Mouse (Mus musculus): ENCODE measurements at regions not wholly inside any gene's neighbourhood (a gene's known extent, or its start where the extent isn't known, plus 50 kb on each side); places are given as distances from the start of the nearest gene placed in this dataset.

DNA sequence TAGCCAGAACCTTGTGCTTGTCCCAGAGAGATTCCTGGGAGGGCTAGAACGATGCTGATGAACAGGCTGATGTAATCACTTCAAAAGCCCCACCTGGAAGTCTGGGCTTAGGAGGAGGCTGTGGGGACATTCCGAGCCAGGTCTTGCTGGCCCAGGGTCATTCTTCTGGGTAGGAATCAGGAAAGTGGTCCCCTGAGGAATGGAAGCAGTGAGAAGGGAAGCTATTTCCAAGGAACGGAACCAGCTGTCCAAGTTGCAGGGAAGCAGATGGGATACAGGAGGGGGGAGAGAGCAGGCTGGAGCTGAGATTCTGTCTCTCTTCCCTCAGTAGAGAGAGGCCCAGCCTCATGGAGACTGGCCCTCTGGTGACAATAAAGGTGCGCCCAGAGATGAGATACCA is 243.9 kb downstream of the Tcf7l2 start:
- no peak for ATAC-seq (replicated peaks; ENCODE audit: low FRiP score, low TSS enrichment, poor library complexity, severe bottlenecking)

DNA sequence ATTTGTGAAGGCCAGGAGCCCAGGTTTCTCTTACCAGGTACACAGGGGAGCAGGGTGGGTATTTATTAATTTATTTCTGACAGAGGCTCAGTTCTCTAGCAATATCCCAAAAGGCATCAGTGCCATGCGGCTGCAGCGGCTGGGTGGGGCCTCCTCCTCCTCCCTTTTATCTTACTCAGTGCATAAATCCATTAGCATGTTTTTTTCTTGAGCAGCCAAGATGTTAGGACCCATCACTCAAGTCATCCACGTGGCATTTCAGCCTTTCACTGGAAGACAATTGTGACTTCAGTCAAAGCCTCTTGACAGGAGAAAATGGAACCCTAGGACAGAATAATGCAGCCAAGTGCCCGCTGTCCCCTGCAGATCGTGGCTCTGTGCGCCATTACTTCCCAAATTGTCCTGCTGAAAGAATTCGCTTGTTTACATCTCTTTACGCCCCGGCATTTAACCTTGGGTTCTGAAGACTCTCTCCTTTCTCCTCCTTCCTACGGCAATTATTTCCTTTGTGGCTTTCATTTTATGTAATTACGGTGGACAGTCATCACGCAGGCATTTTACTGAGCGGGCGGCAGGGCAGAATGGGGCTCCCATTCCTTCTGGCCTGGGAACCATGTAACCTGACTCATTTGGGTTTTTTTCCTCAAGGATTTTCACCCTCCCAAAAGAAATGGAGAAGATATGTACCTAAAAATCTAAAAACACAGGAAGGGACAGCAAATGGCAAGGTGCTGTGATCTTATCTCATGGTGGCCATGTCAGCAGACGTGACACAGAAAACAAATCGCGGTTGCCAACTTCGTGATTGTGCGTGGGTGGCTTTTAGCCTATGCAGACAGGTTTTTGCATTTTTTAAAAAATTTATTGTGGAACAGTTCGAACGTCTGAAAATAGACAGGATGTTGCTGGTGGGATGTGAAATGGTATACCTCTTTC is 250.4 kb downstream of the Tcf7l2 start:
- ATAC-seq (replicated peaks; ENCODE audit: low FRiP score, low TSS enrichment, poor library complexity, severe bottlenecking), result no peak

DNA sequence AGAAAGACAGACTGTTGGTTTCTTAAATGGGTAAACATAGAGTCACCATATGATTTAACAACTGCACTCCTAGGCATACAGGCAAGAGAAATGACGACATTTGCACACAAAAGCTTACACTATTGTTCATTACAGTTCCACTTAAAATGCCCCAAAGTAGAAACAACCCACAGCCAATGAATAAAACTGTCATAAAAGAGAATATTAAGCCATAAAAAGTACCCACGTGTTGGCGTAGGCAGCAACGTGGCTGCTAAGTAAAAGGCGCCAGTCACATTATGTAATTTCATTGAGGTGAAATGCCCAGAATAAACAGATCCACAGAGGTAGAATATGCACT is 251.1 kb downstream of the Tcf7l2 start:
- no peak for ATAC-seq (replicated peaks; ENCODE audit: low FRiP score, low TSS enrichment, poor library complexity, severe bottlenecking)

- ATAC-seq (replicated peaks; ENCODE audit: low FRiP score, low TSS enrichment, poor library complexity, severe bottlenecking), result no peak
Measured at GRCm38 (mm10) chr19:55995721-55996120, 254.1 kb downstream of the Tcf7l2 start.

GRCm38 (mm10) chr19:55998454-55999180 is 257.0 kb downstream of the Tcf7l2 start:
- no peak for ATAC-seq (replicated peaks; ENCODE audit: low FRiP score, low TSS enrichment, poor library complexity, severe bottlenecking)

DNA sequence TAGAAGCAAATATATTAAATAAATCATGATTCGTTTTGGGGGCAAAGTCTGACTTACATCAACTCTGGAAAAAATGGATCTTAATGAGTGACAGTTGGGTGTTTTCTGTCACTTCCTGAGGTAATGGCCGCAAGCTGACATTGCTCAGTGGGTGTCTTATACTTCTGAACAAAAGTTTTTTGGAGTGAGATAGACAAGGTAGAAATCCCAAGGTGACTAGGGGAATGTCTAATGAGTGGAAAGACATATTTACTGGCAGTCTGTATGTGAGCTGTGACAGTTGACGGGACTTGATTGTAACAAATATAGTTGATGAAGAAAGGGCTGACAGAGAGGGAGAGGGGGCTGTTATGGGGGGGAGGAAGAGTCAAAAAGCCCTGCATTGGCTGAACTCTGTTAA is 257.8 kb downstream of the Tcf7l2 start:
- ATAC-seq (replicated peaks; ENCODE audit: low FRiP score, low TSS enrichment, poor library complexity, severe bottlenecking), result no peak

GRCm38 (mm10) chr19:56001428-56001827 is 259.8 kb downstream of the Tcf7l2 start:
- ATAC-seq (replicated peaks; ENCODE audit: low FRiP score, low TSS enrichment, poor library complexity, severe bottlenecking), result no peak

GRCm38 (mm10) chr19:56005886-56006285 is 264.3 kb downstream of the Tcf7l2 start:
- no peak for ATAC-seq (replicated peaks; ENCODE audit: low FRiP score, low TSS enrichment, poor library complexity, severe bottlenecking)

DNA sequence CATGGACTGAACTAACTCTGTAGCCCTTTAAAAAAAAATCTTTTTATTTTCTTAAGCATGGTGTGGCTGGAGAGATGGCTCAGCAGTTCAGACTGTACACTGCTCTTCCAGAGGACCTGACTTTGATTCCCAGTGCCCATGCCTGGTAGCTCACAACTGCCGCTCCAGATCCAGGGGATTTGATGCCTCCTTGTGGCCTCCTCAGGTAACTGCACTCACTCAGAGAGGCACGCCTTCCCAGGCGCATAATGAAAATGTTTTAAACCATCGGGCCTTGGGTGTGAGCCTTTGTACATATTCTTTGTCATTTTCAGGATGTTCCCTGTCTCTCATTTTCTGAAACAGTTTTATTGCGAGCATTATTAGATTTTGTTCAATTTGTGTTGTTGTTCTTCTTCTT is 265.8 kb downstream of the Tcf7l2 start:
- ATAC-seq (replicated peaks; ENCODE audit: low FRiP score, low TSS enrichment, poor library complexity, severe bottlenecking), result no peak

- ATAC-seq (replicated peaks; ENCODE audit: low FRiP score, low TSS enrichment, poor library complexity, severe bottlenecking), result no peak
Measured at GRCm38 (mm10) chr19:56010766-56011165, 269.1 kb downstream of the Tcf7l2 start.

DNA sequence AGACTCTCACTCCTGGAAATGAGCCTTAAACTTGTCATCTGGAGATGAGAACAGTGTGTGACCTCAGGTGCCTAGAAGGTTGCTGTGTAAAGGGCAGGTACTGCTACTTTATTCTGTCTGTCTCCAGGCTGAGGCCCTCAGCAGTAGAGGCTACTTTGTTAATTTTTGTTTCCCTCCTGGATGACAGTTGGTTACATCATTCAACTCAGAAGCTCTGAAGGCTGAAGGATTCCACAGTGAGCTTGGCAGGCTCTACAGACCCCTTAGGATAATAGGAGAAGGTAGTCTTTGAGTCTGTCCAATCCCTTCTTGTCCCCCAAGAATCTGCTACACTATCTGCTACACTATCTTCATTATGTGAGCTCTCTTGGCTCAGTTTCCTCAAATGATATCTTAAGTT is 269.7 kb downstream of the Tcf7l2 start:
- ATAC-seq (replicated peaks; ENCODE audit: low FRiP score, low TSS enrichment, poor library complexity, severe bottlenecking), result no peak

DNA sequence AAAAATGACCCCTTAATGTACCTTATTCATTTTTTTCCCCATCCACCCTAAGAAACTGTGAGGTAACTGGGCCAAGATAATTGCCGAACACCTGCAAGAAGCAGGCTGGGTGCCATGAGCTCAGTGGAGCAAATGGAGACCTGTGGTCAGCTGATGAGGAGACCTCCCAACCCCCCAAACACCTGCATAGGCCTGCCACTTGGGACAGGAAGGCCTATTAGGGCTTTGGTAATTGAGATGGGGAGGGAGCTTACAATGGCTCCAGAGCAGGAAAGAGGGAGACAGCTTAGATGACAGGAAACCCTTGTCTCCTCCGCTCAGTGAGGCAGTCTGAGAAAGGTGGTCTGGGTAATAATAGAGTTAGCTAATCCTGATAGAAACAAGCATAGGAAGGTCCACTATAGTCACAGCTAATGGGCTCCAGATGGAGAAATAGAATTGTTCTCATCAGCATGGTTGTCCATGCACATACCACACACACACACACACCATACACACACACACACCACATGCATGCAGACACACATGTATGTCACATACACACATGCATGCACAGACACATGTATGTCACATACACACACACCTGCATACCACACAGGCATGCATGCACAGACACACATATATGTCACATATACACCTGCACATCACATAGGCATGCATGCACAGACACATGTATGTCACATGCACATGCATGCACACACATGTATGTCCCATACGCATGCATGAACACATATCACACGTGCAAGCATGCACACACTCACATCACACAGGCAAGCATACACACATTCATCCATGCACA is 270.2 kb upstream of the Habp2 start:
- ATAC-seq (replicated peaks; ENCODE audit: low FRiP score, low TSS enrichment, poor library complexity, severe bottlenecking), result no peak

GRCm38 (mm10) chr19:56017524-56017923 is 269.4 kb upstream of the Habp2 start:
- no peak for ATAC-seq (replicated peaks; ENCODE audit: low FRiP score, low TSS enrichment, poor library complexity, severe bottlenecking)

- ATAC-seq (replicated peaks; ENCODE audit: low FRiP score, low TSS enrichment, poor library complexity, severe bottlenecking), result no peak
Measured at GRCm38 (mm10) chr19:56019143-56019542, 267.8 kb upstream of the Habp2 start.

GRCm38 (mm10) chr19:56022348-56022747 is 264.6 kb upstream of the Habp2 start:
- ATAC-seq (replicated peaks; ENCODE audit: low FRiP score, low TSS enrichment, poor library complexity, severe bottlenecking), result peak; percentile 52; the same call in 1 of the 2 replicates

- ATAC-seq (replicated peaks; ENCODE audit: low FRiP score, low TSS enrichment, poor library complexity, severe bottlenecking), result no peak
Measured at GRCm38 (mm10) chr19:56024599-56024998, 262.3 kb upstream of the Habp2 start.

- ATAC-seq (replicated peaks; ENCODE audit: low FRiP score, low TSS enrichment, poor library complexity, severe bottlenecking), result no peak
Measured at GRCm38 (mm10) chr19:56029428-56030281, 257.3 kb upstream of the Habp2 start.

DNA sequence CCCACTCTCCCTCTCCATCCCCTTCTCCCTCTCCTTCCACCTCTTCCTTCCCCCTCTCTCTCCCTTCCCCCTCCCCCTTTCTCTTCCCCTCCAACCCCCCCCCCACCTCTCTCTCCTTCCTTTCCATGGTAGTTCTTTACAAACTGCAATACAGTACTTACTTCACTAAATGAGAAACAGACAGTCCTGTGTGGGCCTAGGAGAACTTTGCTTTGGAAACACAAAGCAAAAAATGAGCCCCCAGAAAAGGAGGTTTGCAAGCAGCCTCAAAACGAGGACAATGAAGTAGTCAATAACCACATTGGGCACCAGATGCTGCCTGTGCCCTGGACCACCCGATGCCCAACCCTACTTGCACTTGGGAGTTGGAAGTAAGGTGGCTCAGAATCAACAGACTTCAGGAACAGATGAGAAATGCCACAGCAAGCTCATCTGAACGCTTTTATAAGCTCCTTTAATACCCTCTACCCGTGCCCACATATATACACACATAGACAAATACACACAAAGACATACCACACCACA is 256.5 kb upstream of the Habp2 start:
- ATAC-seq (replicated peaks; ENCODE audit: low FRiP score, low TSS enrichment, poor library complexity, severe bottlenecking), result no peak

- no peak for ATAC-seq (replicated peaks; ENCODE audit: low FRiP score, low TSS enrichment, poor library complexity, severe bottlenecking)
Measured at GRCm38 (mm10) chr19:56034552-56034951, 252.4 kb upstream of the Habp2 start.

Data from megakaryocyte-erythroid progenitor cell, adult 5-6 weeks (primary cell).